Mouse (Mus musculus) limb, embryonic 15.5 days (tissue): ENCODE measurements around the gene Mrgpre. TPM values are rescaled to one million over a fixed set of nuclear protein-coding genes. Genes with fewer than 3 reads are reported as not detected.

ENCODE experiments used
- ATAC-seq: fragments of 200-750 bp; cut with Nextera tagmentation; 2 replicates; pipeline ENCODE4 v1.8.0; 2017; ENCODE audit warnings: low read depth, moderate TSS enrichment; ENCODE audit not compliant: insufficient number of reproducible peaks, low FRiP score, low TSS enrichment
- H3K27ac ChIP-seq: fragments of 300-500 bp; sonication (generic); 2 replicates; pipeline ENCODE4 v1.5.1; 2015; ENCODE audit warnings: moderate library complexity, mild to moderate bottlenecking, inconsistent platforms
- H3K27me3 ChIP-seq: fragments of 300-500 bp; sonication (generic); 2 replicates; pipeline ENCODE4 v1.6.1; 2015; ENCODE audit warnings: inconsistent platforms
- H3K36me3 ChIP-seq: fragments of 300-500 bp; sonication (generic); 2 replicates; pipeline ENCODE4 v1.6.1; 2015; ENCODE audit warnings: inconsistent platforms
- H3K4me1 ChIP-seq: fragments of 300-500 bp; sonication (generic); 2 replicates; pipeline ENCODE4 v1.6.1; 2015; ENCODE audit warnings: inconsistent platforms
- H3K4me2 ChIP-seq: fragments of 300-500 bp; sonication (generic); 2 replicates; pipeline ENCODE4 v1.6.1; 2015; ENCODE audit warnings: mild to moderate bottlenecking, inconsistent platforms
- H3K4me3 ChIP-seq: fragments of 300-500 bp; sonication (generic); 2 replicates; pipeline ENCODE4 v1.5.1; 2015; ENCODE audit warnings: mild to moderate bottlenecking, inconsistent platforms
- H3K9ac ChIP-seq: fragments of 300-500 bp; sonication (generic); 2 replicates; pipeline ENCODE4 v1.6.1; 2015; ENCODE audit warnings: inconsistent platforms
- H3K9me3 ChIP-seq: fragments of 300-500 bp; sonication (generic); 2 replicates; pipeline ENCODE4 v1.6.1; 2016; ENCODE audit warnings: inconsistent platforms
- WGBS: fragments of 180-500 bp; shearing (Covaris S2); methylation state at CpG from one replicate; pipeline ENCODE4 v1.1.7; 2015; 5-methylcytosine and 5-hydroxymethylcytosine counted together
- polyA plus RNA-seq: library from polyadenylated mRNA; unstranded; fragments of >200 nt; fragmentation: Nextera tagmentation; extraction: Ambion mirVana; gene quantifications from 2 replicates; pipeline ENCODE4 v1.2.1, GENCODE M21; 2015

Gene Mrgpre
- polyA plus RNA-seq, 1 experiment from 2014 or later, result 1.6 TPM

DNA sequence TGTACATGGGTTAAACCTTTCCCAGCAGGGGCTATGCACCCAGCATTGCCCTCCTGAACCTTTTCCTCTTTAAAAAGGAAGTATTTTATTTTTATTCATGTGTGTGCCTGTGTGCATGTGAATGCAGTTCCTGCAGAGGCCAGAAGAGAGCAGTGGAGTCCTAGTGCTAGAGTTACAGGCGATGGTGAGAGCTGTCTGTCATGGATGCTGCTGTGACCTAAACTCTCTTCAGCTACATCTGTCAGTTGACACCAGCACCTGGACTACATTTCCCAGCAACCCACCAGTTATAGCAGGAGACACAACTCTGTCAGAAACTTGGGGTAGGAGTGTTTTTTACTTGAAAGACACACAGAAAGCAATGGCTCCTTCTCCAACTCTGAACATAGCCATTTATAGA is 24.6 kb upstream of the Mrgpre start:
- WGBS, result 41% methylated on average over 1 of the region's 1 CpGs
- H3K27me3 ChIP-seq, result no peaks in the 10 kb centered on the region
- H3K4me3 ChIP-seq, result no peak overlapping the region
- H3K27ac ChIP-seq, result no peak overlapping the region
- ATAC-seq, result no peak
- peaks cover 84% of the 10 kb centered on the region for H3K36me3 ChIP-seq
- no peak overlapping the region for H3K9ac ChIP-seq
- H3K4me1 ChIP-seq, result no peaks in the 10 kb centered on the region
- H3K4me2 ChIP-seq, result no peak overlapping the region
- no peaks in the 10 kb centered on the region; the same call in 1 of the 2 replicates for H3K9me3 ChIP-seq

DNA sequence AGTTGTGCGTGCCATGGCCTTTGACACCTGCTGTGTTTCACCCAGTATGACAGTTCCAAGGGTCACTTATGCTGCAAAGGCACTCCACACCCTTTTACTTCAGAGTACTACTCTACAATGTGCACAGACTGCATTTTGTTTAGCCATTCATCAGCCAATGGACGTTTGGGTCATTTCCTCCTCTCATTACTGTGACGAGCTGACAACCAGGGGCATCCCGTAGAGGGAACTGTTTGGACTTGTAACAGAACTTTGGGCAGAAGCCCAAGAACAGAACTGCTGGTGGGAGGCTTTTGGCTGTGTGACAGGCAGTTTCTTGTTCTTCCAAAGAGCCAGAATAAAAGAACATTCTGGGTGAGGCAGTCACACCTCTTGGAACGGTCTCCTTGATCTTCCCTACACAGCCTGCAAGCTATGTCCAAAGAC is 20.9 kb upstream of the Mrgpre start:
- Histone ChIP-seq H3K27me3 (no peaks in the 10 kb centered on the region), H3K9me3 (no peaks in the 10 kb centered on the region), H3K4me3 (no peak overlapping the region), H3K27ac (no peak overlapping the region), H3K4me2 (no peak overlapping the region), H3K4me1 (no peaks in the 10 kb centered on the region), H3K9ac (no peak overlapping the region), H3K36me3 (peaks cover 77% of the 10 kb centered on the region)
- ATAC-seq, result no peak
- WGBS, result 63% methylated on average over 5 of the region's 5 CpGs

DNA sequence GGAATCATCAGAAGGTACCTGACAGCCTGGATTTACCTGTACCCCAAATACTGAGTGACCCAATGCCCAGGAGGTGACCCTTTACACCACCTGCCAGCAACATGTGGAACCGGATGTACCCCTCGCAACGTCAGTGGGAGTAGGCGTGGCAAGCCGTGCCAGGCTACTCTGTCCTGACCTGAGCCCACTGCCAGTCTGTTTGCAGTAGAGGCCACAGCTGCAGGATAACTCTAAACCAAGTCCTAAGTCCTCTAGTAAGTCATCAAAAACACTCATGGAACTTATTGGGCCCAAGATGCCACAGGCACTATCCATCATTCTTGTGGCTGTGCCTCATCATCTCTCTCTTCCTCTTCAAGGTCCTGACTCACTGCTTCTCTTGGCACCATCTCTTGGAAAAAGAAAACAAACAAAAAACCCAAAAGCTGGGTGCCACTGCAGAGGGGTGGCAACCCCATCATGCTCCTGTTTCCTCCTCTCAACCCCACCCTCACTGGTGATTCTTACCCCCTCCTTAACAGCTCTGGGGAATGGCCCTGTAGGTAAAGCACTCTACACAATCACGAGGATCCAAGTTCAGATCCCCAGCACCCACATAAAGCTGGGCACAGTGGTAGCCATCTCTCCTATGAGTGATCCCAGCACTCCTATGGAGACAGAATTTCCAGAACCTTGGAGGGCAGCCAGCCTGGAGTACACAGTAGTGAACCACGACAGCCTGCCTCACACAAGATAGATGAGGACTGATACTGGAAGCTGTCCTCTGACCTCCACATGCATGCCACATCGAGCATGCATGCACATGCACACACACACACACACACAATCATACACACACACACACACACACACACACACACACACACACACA is 17.1 kb upstream of the Mrgpre start:
- H3K36me3 ChIP-seq, result peaks cover 79% of the 10 kb centered on the region
- 84% methylated on average over 8 of the region's 8 CpGs for WGBS
- H3K4me2 ChIP-seq, result no peak overlapping the region
- no peaks in the 10 kb centered on the region for H3K27me3 ChIP-seq
- ATAC-seq, result no peak
- no peak overlapping the region for H3K4me3 ChIP-seq
- H3K4me1 ChIP-seq, result no peaks in the 10 kb centered on the region
- no peak overlapping the region for H3K9ac ChIP-seq
- H3K27ac ChIP-seq, result no peak overlapping the region
- no peaks in the 10 kb centered on the region for H3K9me3 ChIP-seq

DNA sequence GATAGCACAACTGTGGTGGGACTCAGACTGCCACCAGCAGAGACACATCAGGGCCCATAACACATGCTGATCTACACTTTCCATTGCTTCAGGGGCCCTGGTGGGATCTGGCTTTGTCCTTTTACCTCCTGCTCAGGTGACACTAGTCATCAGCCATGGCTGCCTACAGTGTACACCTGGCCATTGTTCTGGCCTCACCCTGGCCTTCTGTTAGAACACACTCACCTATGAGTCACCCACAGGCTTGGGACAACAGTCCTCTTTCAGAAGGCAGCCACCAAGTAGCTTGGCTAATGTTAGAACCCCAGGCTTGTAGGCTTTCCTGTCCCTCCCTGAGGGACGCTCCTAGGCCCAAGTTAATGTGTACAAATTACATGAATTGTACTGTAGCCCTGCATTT is 16.5 kb upstream of the Mrgpre start:
- Histone ChIP-seq H3K9ac (no peak overlapping the region), H3K36me3 (peaks cover 79% of the 10 kb centered on the region), H3K9me3 (no peaks in the 10 kb centered on the region), H3K4me1 (no peaks in the 10 kb centered on the region), H3K27ac (no peak overlapping the region), H3K4me2 (no peak overlapping the region), H3K4me3 (no peak overlapping the region), H3K27me3 (no peaks in the 10 kb centered on the region)
- 92% methylated on average over 1 of the region's 1 CpGs for WGBS
- ATAC-seq, result no peak

DNA sequence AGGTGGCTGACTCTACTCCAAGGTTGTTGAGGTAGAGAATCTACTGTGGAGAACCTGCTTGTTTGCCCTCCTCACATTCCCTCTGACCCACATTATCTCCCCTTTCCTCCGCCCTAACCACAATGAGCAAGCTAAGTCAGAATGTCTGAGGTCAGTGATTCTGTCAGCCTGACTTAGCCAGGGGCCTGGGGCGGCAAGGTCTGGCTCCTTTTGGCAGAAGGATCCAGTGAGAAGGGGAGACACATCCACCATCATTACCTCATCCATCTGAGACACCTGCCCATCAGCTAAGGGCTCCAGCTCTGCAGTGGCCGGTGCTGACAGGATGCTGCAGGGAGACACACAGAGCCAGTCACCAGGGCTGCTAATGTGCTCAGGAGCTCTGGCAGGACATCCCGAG is 14.5 kb upstream of the Mrgpre start:
- H3K4me2 ChIP-seq, result no peak overlapping the region
- peaks cover 74% of the 10 kb centered on the region for H3K36me3 ChIP-seq
- WGBS, result 95% methylated on average over 4 of the region's 4 CpGs
- no peaks in the 10 kb centered on the region for H3K27me3 ChIP-seq
- no peak overlapping the region for H3K9ac ChIP-seq
- H3K4me3 ChIP-seq, result no peak overlapping the region
- no peak overlapping the region for H3K27ac ChIP-seq
- ATAC-seq, result no peak
- H3K9me3 ChIP-seq, result no peaks in the 10 kb centered on the region
- no peaks in the 10 kb centered on the region for H3K4me1 ChIP-seq

DNA sequence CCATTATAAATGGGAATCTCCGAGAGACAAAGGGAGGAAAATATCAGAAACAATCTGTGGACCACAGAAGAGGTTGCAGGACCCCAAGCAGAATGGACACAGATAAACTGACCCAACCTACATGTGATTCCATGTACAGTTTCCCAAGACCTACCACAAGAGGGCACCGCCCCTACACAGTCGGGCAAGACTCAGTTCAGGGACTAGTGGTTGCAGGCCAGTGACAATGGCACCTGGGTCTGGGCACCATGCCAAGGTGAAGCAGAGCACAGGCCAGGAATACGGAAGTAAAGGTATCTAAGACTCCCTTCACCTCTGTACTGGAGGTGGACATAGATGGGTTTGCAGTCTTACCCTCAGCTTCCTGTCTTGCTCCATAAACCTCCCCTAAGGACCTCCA is 8.8 kb upstream of the Mrgpre start:
- Histone ChIP-seq H3K9ac (no peak overlapping the region), H3K4me2 (no peak overlapping the region), H3K36me3 (peaks cover 32% of the 10 kb centered on the region), H3K9me3 (no peaks in the 10 kb centered on the region), H3K27me3 (no peaks in the 10 kb centered on the region), H3K4me1 (no peaks in the 10 kb centered on the region), H3K4me3 (no peak overlapping the region), H3K27ac (no peak overlapping the region)
- ATAC-seq, result no peak
- WGBS, result 48% methylated on average over 4 of the region's 4 CpGs

DNA sequence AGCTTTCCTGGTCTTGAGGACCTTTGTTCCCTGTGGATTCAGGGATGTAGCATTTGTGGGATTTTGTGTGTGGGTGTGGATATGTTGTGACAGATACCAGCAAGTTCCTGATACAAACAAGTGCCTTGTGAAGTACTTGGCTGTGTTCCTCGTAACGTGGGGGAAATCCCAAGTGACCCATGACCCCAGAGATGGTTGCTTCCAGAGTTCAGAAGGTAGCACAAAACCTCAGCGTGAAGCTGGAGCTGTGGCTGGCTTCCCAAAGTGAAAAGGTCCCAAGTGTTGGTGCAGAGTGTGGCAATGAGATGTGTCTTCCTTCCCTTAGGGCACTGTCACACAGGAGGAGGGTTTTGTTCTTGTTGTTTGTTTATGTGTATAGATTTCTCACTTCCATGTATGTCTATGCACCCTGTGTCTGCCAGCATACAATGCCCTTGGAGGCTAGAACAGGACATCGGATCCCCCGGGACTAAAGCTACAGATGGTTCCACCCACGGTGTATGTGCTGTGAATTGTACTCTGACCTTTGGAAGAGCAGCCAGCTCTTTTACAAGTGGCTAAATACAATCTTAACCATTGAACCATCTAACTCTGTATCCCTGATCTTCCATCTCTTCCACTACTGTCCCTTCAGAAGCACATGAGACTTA is 8.2 kb upstream of the Mrgpre start:
- no peaks in the 10 kb centered on the region for H3K9me3 ChIP-seq
- no peak overlapping the region for H3K27ac ChIP-seq
- no peak overlapping the region for H3K9ac ChIP-seq
- no peak for ATAC-seq
- H3K27me3 ChIP-seq, result no peaks in the 10 kb centered on the region
- no peaks in the 10 kb centered on the region for H3K4me1 ChIP-seq
- WGBS, result 83% methylated on average over 6 of the region's 6 CpGs
- peaks cover 25% of the 10 kb centered on the region for H3K36me3 ChIP-seq
- no peak overlapping the region for H3K4me3 ChIP-seq
- no peak overlapping the region for H3K4me2 ChIP-seq

DNA sequence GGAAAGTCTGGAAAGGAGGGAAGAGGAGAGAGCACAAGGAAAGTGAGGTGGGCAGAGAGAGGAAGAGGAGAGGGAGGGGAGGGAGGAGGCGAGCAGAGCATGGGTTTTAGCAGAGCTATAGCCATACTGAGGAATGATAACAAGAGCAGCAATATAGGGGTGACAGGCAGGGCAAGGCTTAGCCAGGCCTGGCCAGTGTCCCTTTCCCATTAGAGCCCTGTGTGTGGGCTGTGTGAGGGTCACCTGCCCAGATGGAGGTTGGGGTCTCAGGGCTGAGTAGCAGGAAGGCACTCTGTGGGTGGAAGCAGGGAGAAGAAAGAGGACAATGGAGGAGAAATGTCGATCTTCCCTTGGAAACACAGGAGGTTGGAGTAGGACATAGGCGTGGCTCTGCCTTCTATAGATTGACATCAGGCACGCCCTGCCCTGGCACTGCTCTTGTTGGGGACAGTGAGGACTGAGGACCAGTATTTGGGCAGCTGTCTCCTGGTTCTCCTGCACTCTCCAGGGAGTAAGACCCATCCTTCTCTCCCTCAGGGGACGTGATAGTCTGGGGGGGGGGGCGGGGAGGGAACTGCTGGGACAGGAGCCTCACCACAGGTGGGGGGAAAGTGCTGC is 813 bp downstream of the Mrgpre start:
- H3K9ac ChIP-seq, result peak overlapping the region; percentile 23; the same call in 1 of the 2 replicates
- no peaks in the 10 kb centered on the region for H3K9me3 ChIP-seq
- H3K4me1 ChIP-seq, result peaks cover 26% of the 10 kb centered on the region
- peak overlapping the region; percentile 67; the same call in 1 of the 2 replicates for H3K27ac ChIP-seq
- peak overlapping the region; percentile 65 for H3K4me2 ChIP-seq
- peak overlapping the region; percentile 40 for H3K4me3 ChIP-seq
- ATAC-seq, result no peak
- 20% methylated on average over 6 of the region's 6 CpGs for WGBS
- H3K27me3 ChIP-seq, result no peaks in the 10 kb centered on the region
- no peaks in the 10 kb centered on the region for H3K36me3 ChIP-seq

DNA sequence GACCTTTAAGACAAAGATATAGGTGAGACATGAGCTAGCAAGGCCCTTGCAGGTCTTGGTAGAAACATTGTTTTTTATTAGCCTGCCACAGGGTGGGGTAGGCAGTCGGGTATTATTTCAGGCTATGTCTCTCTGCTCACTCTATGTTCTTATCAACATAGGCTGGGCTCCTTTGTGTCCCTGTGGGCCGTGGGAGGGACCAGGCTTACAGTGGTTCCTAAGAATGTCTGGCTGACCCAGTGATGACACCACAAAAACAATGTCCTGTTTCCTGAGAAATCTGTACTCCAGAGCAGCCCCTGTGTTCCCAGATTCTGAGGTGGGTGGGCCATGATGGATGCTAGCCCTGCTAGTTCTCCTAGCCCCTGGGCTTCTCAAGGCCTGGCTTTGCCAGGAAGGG is 6.9 kb downstream of the Mrgpre start:
- 63% methylated on average over 2 of the region's 2 CpGs for WGBS
- ATAC-seq, result no peak
- H3K9ac ChIP-seq, result no peak overlapping the region
- no peaks in the 10 kb centered on the region for H3K27me3 ChIP-seq
- no peak overlapping the region for H3K27ac ChIP-seq
- no peaks in the 10 kb centered on the region for H3K9me3 ChIP-seq
- H3K36me3 ChIP-seq, result no peaks in the 10 kb centered on the region
- H3K4me3 ChIP-seq, result no peak overlapping the region
- no peaks in the 10 kb centered on the region for H3K4me1 ChIP-seq
- no peak overlapping the region for H3K4me2 ChIP-seq

DNA sequence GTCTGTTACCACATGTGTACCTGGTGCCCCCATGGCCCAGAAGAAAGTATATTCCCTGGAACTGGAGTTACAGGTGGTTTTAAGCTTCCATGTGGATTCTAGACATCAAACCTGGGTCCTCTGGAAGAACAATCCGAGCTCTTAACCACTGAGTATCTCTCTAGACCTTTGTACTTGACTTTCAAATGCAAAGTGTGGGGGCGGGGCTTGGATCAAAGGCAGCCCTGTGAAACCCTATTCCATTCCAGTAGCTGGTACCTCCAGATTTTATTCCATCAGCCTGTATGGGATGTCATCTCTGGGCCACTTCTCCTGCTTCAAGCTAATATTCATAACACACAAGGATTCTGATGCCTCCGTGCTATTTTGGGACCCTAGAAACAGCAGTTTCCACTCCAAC is 8.2 kb downstream of the Mrgpre start:
- Histone ChIP-seq H3K4me2 (no peak overlapping the region), H3K36me3 (no peaks in the 10 kb centered on the region), H3K4me3 (no peak overlapping the region), H3K27ac (no peak overlapping the region), H3K27me3 (no peaks in the 10 kb centered on the region), H3K4me1 (no peaks in the 10 kb centered on the region), H3K9ac (no peak overlapping the region), H3K9me3 (no peaks in the 10 kb centered on the region)
- WGBS, result 30% methylated on average over 3 of the region's 3 CpGs
- no peak for ATAC-seq

DNA sequence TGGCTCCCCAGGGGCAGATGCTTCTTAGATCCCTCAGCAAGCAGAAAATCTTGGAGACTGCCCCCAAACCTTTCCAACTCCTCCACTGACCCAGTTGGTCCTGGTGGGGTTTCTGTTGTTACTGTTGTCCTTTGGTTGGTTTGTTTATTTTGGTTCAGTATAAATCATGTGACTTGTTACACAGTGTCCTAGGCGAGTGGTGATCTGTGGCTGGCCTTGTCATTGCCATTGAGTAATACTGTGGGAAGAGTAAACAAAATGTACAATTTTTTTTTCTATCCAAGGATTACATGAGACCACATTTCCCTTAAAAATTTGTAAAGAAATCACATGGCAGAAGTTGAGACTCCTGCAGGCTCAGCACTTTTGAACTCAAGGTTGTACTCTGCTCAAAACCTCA is 14.8 kb downstream of the Mrgpre start:
- no peaks in the 10 kb centered on the region for H3K9me3 ChIP-seq
- H3K4me3 ChIP-seq, result no peak overlapping the region
- H3K9ac ChIP-seq, result no peak overlapping the region
- 26% methylated on average over 1 of the region's 1 CpGs for WGBS
- no peak overlapping the region for H3K4me2 ChIP-seq
- no peak for ATAC-seq
- H3K27ac ChIP-seq, result no peak overlapping the region
- no peaks in the 10 kb centered on the region for H3K4me1 ChIP-seq
- H3K36me3 ChIP-seq, result no peaks in the 10 kb centered on the region
- peaks cover 23% of the 10 kb centered on the region for H3K27me3 ChIP-seq

DNA sequence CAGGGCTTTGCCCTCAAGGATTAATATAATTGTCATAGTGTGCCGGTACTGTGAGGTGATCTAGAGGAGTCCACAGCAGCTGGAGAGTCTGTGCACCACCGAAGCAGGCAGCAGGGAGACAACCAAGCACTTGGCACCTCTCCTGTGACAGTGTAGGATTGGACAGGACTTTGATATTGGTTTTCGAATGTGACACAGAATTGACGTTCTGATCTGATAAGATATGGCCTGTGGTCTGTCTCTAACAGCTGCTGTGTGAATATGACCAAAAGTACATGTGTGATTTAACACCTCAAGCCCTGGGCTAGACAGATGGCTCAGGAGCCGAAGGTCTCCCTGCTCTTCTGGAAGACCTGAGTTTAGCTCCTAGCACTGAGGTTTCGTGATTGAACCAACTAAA is 16.0 kb downstream of the Mrgpre start:
- Histone ChIP-seq H3K4me3 (no peak overlapping the region), H3K9ac (no peak overlapping the region), H3K9me3 (no peaks in the 10 kb centered on the region), H3K36me3 (no peaks in the 10 kb centered on the region), H3K4me1 (no peaks in the 10 kb centered on the region), H3K27ac (no peak overlapping the region), H3K27me3 (peaks cover 31% of the 10 kb centered on the region), H3K4me2 (no peak overlapping the region)
- WGBS, result 68% methylated on average over 6 of the region's 6 CpGs
- no peak for ATAC-seq
